Mouse (Mus musculus): Measurements from ENCODE around the gene Ddx4. TPM values are rescaled to one million over a fixed set of nuclear protein-coding genes. Genes with fewer than 3 reads are reported as not detected.
"Not testable (repeated sequence)": the region's sequence is repeated elsewhere in the genome, so short reads cannot be mapped to it uniquely, and the experiment has no call there.

The Ddx4 gene
- total RNA-seq, 1 experiment from 2014 or later = 0.23 TPM

DNA sequence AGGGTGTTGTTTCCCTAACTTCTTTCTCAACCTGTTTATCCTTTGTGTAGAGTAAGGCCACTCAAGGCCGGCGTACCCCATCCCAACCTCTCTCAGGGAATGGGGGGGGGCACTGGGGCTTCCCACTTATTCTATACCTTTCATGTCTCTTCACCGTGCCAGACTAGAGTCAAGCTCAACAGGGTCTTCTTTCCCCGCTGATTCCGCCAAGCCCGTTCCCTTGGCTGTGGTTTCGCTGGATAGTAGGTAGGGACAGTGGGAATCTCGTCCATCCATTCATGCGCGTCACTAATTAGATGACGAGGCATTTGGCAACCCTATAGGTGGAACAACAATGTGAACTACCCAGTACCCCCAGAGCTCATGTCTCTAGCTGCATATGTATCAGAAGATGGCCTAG is 74.2 kb downstream of the Ddx4 start:
- not testable (repeated sequence) for ATAC-seq (ENCODE audit: extremely low read depth, insufficient number of reproducible peaks, low FRiP score, poor library complexity, severe bottlenecking)

DNA sequence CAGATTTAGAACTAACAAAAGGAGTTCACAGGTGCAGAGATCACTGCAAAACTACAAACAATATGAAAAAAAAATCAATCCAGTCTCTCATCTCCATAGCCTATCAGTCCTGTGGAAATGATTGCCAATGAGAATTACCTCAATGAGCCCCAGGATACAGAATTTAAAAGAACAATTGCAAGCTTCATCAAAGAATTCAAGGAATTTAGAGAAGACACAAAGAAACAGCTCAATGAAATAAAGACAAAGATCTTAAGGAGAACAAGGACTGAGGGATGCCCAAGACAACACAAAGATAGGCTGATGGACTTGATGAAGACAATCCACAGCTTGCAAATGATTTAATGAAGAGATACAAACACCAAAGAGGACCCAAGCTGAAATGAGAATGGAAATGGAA is 78.5 kb downstream of the Ddx4 start:
- no peak for ATAC-seq (ENCODE audit: extremely low read depth, insufficient number of reproducible peaks, low FRiP score, poor library complexity, severe bottlenecking)

DNA sequence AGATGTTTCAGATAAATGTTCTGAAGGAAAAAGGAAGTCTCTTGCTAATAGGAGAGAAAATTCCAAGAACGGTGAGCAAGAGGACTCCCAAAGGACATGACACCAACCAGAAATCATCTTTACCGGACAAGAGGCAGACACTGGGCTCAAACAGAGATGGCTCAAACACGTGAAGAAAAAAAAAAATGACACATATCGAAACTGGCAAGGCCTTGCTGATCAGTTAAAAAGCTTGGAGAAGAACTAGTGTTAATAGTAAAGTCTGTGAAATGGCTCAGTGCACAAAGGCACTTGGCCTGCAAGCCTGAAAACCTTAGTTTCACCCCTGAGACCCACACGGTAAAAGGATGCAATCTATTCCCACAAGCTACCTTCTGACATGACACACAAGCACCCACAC is 81.5 kb downstream of the Ddx4 start:
- ATAC-seq (ENCODE audit: extremely low read depth, insufficient number of reproducible peaks, low FRiP score, poor library complexity, severe bottlenecking) = no peak

DNA sequence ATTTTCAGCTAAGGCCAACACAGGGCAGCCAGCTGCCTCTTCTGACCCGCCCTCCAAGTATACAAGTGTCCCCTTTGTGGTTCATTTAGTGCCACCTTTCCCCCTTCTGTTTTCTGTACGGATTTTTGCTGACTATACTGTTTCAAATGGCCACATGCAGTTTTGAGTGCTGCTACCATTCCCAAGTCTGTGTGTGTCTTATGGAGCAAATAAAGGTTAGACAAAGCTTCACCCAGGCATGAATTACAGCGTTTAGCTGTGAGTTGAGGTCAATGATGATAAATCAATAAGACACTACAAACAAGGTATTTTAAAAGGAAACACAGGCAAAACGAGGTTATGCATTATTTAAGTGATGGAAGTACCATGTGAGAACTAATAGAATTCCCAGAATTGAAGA is 82.7 kb downstream of the Ddx4 start:
- ATAC-seq (ENCODE audit: extremely low read depth, insufficient number of reproducible peaks, low FRiP score, poor library complexity, severe bottlenecking) = no peak

DNA sequence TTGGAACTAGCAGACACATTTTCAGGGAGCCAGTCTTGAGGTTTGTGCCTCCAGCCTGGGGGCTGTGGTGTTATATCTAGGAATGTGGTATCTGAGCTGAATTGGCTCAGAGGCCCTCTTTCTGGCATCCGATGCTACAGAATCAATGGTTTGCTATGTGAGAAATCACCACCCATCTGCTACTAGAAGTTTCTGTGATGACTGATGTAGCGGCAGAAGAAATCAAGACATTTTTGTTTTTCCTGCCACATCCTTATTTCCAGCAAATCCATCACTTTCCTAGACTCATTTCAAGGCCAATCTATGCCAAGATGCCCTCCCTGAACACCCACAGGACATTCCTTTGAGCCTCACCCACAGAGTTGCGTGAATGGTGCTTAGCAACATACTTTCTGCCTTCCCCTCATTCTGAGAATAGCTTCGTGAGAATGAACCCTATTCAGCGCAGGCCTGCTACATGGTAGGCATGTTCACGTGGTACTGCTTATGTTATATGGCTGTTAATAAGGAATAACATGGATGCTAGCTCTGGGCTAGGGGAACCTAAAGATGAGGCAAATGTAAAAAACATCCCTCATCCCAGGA is 91.6 kb downstream of the Ddx4 start:
- no peak for ATAC-seq (ENCODE audit: extremely low read depth, insufficient number of reproducible peaks, low FRiP score, poor library complexity, severe bottlenecking)

DNA sequence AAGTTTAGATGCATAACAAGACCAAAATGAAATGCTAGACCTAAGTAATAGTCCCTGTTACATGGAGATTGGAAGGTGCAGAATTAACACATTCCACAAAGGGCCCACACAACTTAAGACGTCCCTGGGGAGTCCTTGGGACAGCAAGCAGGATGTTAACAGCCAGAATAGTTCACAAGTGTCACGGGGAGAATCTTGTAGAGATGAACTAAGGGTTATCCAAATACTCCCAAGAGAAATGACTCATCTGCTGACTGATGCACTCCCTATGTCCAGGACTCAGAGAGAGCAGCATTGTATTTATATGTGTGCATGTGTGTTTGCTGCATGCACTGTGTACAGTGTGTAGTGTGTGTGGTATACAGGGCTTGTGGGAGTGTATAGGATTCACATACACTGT is 95.8 kb downstream of the Ddx4 start:
- no peak for ATAC-seq (ENCODE audit: extremely low read depth, insufficient number of reproducible peaks, low FRiP score, poor library complexity, severe bottlenecking)

DNA sequence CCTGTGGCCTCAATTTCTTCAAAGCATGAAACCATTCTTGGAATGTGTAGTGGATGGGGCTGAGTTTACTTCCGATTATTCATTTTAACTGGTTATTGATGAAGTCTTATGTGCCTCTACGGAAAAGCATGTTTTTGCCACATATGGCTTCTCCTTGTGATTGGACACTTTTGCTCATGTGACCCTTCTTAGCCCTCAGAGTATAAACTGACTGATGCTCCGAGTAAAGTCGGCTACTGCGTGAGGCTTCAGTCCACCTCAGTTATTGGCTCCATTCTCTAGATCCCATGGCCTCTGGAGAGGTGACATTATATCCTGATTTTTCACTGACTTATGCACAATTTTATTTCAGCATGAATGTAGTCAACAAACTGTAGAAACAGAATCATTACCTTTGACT is 99.0 kb downstream of the Ddx4 start:
- no peak for ATAC-seq (ENCODE audit: extremely low read depth, insufficient number of reproducible peaks, low FRiP score, poor library complexity, severe bottlenecking)

DNA sequence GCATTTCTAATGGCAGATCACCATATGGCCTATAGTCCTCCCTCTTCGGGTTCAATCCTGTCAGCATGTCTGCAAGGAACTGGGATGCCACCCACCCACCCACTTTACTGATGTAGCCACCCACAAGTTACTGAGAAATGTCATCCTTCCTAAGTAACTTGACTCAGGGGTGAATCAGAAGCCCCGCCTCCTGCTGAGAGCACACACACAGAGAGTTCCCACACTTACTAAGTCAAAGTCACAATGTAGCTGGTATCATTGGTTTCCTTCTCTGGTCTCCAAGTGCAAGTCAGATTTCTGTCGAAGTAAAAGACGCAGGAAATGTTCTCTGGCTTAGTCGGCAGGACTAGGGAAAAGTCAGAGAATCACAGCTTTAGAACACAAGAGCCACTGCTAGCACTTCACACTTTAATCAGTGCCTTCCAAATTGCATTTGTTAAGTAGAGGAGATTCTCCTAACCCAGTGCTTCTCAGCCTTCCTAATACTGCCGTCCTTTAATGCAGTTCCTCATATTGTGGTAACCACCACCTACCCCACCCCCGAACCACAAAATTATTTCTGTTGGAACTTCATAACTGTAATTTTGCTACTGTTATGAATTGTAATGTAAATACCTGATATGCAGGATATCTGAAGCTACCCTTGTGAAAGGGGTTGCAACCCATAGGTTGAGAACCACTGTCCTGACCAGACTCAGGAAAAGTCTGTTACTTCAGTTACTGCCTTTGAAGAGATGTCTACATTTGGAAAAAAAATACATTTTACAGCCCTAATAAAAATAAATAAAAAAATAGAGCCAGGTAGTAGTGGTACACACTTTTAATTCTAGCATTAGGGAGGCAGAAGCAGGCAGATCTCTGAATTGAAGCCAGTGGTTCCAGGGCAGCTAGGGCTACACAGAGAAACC is 100.4 kb downstream of the Ddx4 start:
- no peak for ATAC-seq (ENCODE audit: extremely low read depth, insufficient number of reproducible peaks, low FRiP score, poor library complexity, severe bottlenecking)

Other genes starting within 250 kb of the Ddx4 start
- gene Il6st, start 188.4 kb downstream of the Ddx4 start, total RNA-seq (2017) = 20.3 and 20.9 TPM in 2 replicates
- 0.35 TPM in 1 of 2 replicates, not detected in the other for gene Il31ra, start 58.1 kb downstream of the Ddx4 start, total RNA-seq (2017)
- gene Slc38a9, start 8.3 kb upstream of the Ddx4 start, total RNA-seq (2017) = 45.7 and 50.0 TPM in 2 replicates
- 1.5 and 2.8 TPM in 2 replicates for gene Plpp1, start 148.3 kb upstream of the Ddx4 start, total RNA-seq (2017)

All from neutrophil, adult 5-6 weeks (primary cell).